Mouse (Mus musculus) thymus, adult 2 months (tissue): ENCODE results near the gene Ip6k1.

Experiments used
- CTCF ChIP-seq: fragments of 200-500 bp; IDR thresholded peaks from 2 replicates; pipeline ENCODE4 v1.5.1; 2012; ENCODE audit warnings: mild to moderate bottlenecking, control low read depth, low read length, moderate library complexity, borderline replicate concordance; ENCODE audit not compliant: control insufficient read depth, poor library complexity, insufficient read depth; ENCODE audit errors: extremely low read depth
- POLR2A ChIP-seq: fragments of 200-500 bp; IDR thresholded peaks from 2 replicates; pipeline ENCODE4 v1.6.1; 2012; ENCODE audit warnings: mild to moderate bottlenecking, low read length, control low read depth, moderate library complexity; ENCODE audit not compliant: control insufficient read depth, poor library complexity, insufficient read depth; ENCODE audit errors: extremely low read depth

DNA sequence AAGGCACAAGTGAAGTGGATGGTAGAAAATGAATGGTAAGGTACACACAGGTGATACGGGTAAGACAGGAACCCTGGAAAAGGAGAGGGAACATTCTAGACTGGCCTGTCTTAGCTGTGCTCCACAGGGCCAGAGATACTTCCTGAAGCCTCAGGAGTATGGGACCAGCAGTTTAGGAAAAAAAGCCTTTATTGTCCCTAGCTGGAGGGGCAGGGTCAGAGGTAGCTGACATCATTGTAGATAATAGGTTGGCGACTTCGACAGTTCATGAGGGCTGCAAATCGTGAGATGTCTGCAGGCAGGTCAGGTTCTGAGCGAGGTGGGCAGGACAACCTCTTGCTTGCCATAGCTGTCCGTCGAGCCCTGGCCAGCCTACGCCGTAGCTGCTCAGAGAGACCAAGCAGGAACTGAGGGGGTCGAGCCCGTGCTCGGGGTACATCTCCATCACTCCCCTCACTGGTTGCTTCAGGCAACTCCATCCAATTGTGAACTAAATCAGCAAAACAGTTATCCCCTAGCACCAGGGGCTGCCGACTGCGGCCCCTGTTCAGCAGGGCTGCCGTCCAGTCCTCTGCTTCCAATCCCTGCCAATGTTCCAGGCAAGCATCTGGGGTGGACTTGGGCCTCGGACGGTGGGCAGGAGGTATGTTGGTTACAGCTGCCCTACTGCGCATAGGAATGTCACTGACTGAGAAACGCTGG, 18.1 kb upstream of the Ip6k1 start:
- TF ChIP-seq CTCF (no peak), POLR2A (no peak)
